Mouse (Mus musculus): Measurements from ENCODE around the gene Diaph3.
"Not testable (repeated sequence)": the region's sequence is repeated elsewhere in the genome, so short reads cannot be mapped to it uniquely, and the experiment has no call there.

- not testable (repeated sequence) for TF ChIP-seq GATA1 (IDR thresholded peaks at IDR 0.05; ENCODE audit: borderline replicate concordance, low read length); FLI1 (IDR thresholded peaks at IDR 0.05; ENCODE audit: low read length)
Observed at GRCm38 (mm10) chr14:86720408-86720807, 420.6 kb downstream of the Diaph3 start.

Data from megakaryocyte, embryonic 14.5 days (primary cell).